Mouse (Mus musculus) adipocyte (in vitro differentiated cells): ENCODE data around the gene Scube2.

Source experiments
- DNase-seq: peaks from one replicate; pipeline ENCODE4 v3.0.0-alpha.2; 2016; ENCODE audit warnings: low spot score

Scube2 gene

GRCm38 (mm10) chr7:109852017-109852416 lies 13.5 kb downstream of the Scube2 start:
- DNase-seq = no peak

- DNase-seq = no peak
Measured at GRCm38 (mm10) chr7:109850531-109850930, 14.9 kb downstream of the Scube2 start.

GRCm38 (mm10) chr7:109849750-109850434 lies 15.6 kb downstream of the Scube2 start:
- no peak for DNase-seq

GRCm38 (mm10) chr7:109848867-109849733 lies 16.4 kb downstream of the Scube2 start:
- DNase-seq = no peak

GRCm38 (mm10) chr7:109844100-109844499 lies 21.4 kb downstream of the Scube2 start:
- no peak for DNase-seq

- peak; percentile 6 for DNase-seq
Measured at GRCm38 (mm10) chr7:109841618-109842418, 23.7 kb downstream of the Scube2 start.

- no peak for DNase-seq
Measured at GRCm38 (mm10) chr7:109841031-109841430, 24.4 kb downstream of the Scube2 start.

GRCm38 (mm10) chr7:109838613-109839012 lies 26.9 kb downstream of the Scube2 start:
- no peak for DNase-seq

- no peak for DNase-seq
Measured at GRCm38 (mm10) chr7:109837651-109838050, 27.8 kb downstream of the Scube2 start.

GRCm38 (mm10) chr7:109834894-109835293 lies 30.6 kb downstream of the Scube2 start:
- DNase-seq = no peak

- DNase-seq = no peak
Measured at GRCm38 (mm10) chr7:109831376-109831775, 34.1 kb downstream of the Scube2 start.

- DNase-seq = no peak
Measured at GRCm38 (mm10) chr7:109826911-109827310, 38.6 kb downstream of the Scube2 start.

GRCm38 (mm10) chr7:109825293-109825692 lies 40.2 kb downstream of the Scube2 start:
- DNase-seq = no peak

GRCm38 (mm10) chr7:109818600-109818999 lies 46.9 kb downstream of the Scube2 start:
- no peak for DNase-seq

- DNase-seq = no peak
Measured at GRCm38 (mm10) chr7:109817954-109818353, 47.5 kb downstream of the Scube2 start.

GRCm38 (mm10) chr7:109813330-109814140 lies 51.9 kb downstream of the Scube2 start:
- DNase-seq = no peak

- peak; percentile 8 for DNase-seq
Measured at GRCm38 (mm10) chr7:109807616-109808485, 57.6 kb downstream of the Scube2 start.

GRCm38 (mm10) chr7:109804843-109805242 lies 60.6 kb downstream of the Scube2 start:
- DNase-seq = no peak

GRCm38 (mm10) chr7:109804355-109804754 lies 61.1 kb downstream of the Scube2 start:
- peak; percentile 21 for DNase-seq

GRCm38 (mm10) chr7:109803516-109803915 lies 62.0 kb downstream of the Scube2 start:
- DNase-seq = no peak

- DNase-seq = no peak
Measured at GRCm38 (mm10) chr7:109800626-109801025, 64.9 kb downstream of the Scube2 start.
